ENCODE assay signal across 13 mouse cellular contexts in the genomic region with DNA sequence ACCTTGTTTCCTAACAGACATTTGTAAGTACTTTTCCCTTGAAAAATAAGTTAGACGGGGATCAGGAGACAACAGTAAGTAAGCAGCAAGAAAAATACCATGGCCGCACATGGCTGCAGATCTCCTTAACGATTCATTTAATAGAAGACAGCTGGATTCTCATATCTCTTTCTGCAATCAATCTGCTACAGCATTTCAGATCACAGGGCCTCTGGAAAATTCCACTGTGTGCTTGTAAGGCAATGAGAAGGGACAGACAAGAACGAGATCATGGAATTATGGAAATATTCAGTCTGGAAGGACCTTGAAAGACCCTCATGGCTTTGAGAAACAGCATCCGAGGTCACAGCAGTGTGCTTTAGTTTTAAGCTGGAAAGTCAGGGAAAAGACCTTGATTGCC.
"Had no signal": no experiment of that assay in that cellular context is flagged by ENCODE, and none has a peak within 500 bp of the region (broad histone marks: within the 10 kb centered on the region; RNA-seq: fewer than 3 reads in every experiment).

No protein-coding gene starts in this region.

- H3K9me3 ChIP-seq: limb, embryonic 13.5 days; liver, embryonic 12.5 days; midbrain, embryonic 10.5 days; stomach, embryonic 15.5 days had no signal

- H3K4me3 ChIP-seq: layer of hippocampus, adult 2 months; limb, embryonic 13.5 days; liver, embryonic 12.5 days; midbrain, embryonic 10.5 days; stomach, embryonic 15.5 days had no signal

- H3K9ac ChIP-seq: liver, embryonic 12.5 days; lung, embryonic 14.5 days; stomach, embryonic 15.5 days had no signal

- ATAC-seq: liver, embryonic 12.5 days; midbrain, embryonic 16.5 days had no signal

- DNase-seq: kidney, adult 9 months; kidney, postnatal 4 days; lung, embryonic 14.5 days; lung, postnatal 10 days; lung, postnatal 4 days; right cerebral cortex, postnatal 14 days; thymus, postnatal 36 days had no signal

- H3K27me3 ChIP-seq: stomach, embryonic 15.5 days had no signal

- H3K36me3 ChIP-seq: limb, embryonic 13.5 days; liver, embryonic 12.5 days; midbrain, embryonic 10.5 days; stomach, embryonic 15.5 days had no signal

- H3K27ac ChIP-seq: layer of hippocampus, adult 2 months; liver, embryonic 12.5 days; midbrain, embryonic 10.5 days; stomach, embryonic 15.5 days had no signal

- H3K4me2 ChIP-seq: limb, embryonic 13.5 days; liver, embryonic 12.5 days; lung, embryonic 14.5 days; stomach, embryonic 15.5 days had no signal
